Mouse (Mus musculus) liver, adult (tissue): ENCODE measurements at regions not wholly inside any gene's neighbourhood (a gene's known extent, or its start where the extent isn't known, plus 50 kb on each side); places are given as distances from the start of the nearest gene placed in this dataset.

ENCODE experiments used
- GATA4 ChIP-seq: IDR thresholded peaks from 2 replicates; pipeline ENCODE4 v1.6.1; 2014; ENCODE audit warnings: mild to moderate bottlenecking, low read length; ENCODE audit not compliant: insufficient replicate concordance

DNA sequence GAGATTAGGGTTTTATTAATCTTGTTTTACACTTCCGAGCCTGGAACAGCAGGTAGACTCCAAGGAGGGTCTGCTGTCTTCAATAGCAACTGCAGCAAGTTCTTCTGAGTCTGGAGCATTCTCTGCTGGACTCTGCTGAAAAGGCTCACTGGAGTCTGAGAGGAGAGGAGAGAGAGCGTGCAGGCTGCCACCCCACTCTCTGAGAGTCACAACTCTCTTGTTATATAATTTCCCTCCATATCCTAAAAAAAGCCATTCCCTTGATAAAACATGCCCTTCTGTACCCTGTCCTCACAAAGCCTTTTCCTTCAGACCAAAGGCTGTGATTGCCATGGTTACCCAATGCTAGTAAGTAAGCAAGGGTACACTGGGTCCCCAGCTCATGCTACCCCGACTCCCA, 249.4 kb upstream of the Nrp1 start:
- TF ChIP-seq GATA4, result no peak

DNA sequence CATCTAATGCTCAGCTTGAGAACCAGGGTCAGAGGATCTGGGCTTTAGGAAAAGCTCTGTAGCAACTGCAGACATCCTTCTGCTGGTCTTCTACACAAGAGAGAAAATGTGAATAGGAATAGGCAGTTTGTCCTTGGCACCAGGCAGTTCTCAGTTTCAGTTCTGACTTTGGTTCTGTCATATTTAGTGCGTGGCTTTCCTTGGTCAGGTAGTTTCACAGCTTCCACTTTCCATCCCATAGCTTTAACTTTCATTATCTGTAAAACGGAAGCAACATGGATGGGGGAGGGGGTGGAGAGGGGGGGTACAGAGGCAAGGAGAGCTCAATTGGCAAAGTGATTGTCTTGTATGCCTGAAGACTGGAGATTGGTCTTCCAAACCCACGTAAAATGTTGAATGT, 247.3 kb upstream of the Nrp1 start:
- TF ChIP-seq GATA4, result no peak

DNA sequence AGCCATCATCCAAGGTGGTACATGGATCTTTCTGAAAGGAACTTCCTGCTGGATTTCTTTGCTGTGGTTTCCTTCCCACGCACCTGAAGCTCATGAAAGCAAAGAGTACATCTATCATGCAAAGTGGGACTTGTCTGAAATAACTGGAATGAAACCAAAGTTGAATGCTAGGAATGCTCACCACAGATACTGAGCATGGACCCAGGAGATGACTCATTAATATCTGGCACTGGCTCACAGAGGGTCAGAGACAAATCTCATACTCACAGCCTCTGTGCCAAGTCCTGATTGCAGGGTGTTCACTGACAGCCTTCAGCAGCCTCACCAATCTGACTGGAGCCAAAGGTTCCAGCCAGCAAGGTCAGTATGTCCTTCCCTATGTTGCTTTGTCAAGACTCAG, 245.3 kb upstream of the Nrp1 start:
- no peak for TF ChIP-seq GATA4

DNA sequence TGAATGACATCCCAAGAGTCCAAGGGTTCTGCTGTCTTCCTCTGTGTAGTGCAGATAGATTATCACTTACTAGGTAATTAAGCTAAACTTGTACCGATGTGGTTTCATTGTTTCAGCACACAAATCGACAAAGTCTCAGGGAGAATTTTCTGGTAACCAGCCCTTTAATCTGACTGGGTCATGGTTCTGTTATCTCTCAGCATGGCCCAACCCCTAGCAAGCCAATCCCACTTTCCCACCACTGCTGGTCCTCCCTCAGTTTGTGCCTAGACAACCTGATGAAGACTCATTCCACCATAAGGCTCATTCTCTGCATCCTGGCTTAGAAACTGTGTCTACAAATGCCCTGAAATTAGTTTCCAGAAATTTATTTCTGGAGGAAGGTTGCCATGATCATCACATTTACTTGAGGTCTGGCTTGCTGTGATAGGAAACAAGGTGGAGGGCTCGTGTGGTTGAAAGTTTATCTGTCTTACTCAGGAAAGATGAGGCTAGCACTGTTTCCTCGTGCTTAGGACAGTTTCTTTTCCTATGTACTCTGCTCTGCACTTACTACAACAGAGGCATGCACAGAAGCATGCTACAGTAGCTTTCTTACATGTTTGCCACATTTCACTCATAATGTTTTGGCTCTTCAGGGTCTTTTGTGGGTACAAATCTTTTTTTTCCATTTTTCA, 217.0 kb upstream of the Nrp1 start:
- no peak for TF ChIP-seq GATA4

DNA sequence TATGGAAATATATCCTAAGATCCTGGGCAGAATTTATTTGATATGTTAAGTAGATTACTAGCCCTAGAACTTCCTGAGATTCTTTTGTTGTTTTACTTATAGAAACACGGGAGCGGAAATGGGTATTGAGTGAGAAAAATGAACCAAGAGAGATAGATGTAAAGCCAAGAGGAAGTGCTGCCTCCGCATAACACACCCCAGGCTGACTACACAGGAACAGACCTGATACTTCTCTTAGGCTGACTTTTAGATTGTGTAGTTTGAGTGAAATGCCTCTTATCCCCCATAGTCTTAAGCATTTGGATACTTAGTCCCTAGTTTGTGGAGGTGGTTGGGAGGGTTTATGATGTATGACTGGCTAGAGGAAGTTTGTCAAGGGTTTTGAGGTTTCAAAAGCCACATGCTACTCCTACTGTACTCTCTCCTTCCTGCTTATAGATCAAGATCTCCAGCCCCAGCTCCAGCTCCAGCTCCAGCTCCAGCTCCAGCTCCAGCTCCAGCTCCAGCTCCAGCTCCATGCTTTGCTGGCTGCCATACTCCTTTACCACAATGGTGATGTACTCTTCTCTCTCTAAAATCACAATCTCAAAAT, 210.0 kb upstream of the Nrp1 start:
- TF ChIP-seq GATA4, result no peak

DNA sequence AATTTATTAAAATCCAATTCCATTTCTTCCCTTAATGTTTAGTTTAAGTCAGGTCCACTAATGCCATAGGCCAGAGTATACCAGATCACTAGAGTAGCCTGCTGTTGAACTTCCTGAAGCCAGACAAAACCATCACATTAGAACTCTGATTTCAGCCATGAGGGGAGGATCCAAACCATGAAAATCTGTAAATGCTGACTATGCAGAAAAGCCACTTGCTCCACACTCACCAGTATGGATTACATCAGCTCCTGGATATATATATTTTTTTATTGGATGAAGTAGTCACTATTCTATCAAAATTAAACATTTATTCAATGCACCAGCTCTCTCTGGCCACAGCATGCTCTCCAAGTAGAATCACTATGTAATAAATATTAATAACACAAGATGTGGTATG, 202.8 kb upstream of the Nrp1 start:
- no peak for TF ChIP-seq GATA4

DNA sequence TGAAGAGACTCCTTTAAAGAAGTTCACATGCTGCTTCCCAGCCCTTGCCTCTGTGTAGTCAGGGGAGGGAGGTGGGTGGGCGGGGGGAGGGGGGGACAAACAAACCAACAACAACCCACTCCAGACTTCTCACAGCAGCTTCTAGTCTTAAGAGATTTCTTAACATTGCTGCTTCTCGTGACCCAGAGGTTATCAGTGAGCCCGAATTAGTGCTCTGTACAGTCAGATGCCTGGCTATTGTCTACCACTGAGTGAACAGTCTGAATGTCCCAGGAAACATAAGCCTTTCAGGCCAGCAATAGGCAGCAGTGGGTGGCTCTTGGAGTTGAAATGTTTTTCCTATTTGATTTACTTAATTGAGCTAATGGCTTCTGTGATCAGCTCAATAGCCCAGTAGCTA, 202.2 kb upstream of the Nrp1 start:
- no peak for TF ChIP-seq GATA4

DNA sequence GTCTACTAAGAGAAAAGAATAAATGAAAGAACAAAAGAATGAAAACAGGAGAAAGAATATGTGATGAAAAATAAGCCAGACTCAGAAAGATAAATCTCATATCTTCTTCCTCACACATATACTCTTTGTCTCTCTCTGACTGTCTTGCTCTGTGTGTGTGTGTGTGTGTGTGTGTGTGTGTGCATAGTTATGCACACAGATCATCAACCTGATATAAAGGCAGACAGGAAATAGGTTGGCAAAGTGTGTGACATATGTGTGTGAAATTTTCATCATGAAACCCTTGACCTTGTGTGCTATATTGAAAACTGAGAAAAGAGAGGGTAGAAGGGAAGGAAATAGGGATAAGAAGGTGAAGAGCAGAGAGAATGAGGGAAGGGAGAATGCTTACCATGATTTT, 195.5 kb upstream of the Nrp1 start:
- TF ChIP-seq GATA4, result no peak

DNA sequence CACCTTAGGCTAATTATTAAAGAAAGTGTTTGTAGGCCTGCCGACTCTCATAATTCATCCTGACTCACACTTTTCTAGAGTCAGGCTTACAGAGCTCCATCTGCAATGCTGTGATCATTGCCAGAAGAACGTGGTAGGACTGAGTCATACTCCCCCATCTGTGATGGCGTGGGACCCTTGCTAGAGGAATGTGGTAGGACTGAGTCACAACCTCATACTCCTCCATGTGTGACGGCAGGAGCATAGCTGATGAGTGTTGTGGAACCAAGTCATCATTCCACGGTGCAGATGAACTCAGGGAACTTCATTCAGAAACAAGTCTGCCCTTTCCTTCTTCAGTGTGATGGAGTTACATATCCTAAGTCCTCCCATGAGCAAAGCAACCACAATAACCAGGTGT, 193.4 kb upstream of the Nrp1 start:
- no peak for TF ChIP-seq GATA4

DNA sequence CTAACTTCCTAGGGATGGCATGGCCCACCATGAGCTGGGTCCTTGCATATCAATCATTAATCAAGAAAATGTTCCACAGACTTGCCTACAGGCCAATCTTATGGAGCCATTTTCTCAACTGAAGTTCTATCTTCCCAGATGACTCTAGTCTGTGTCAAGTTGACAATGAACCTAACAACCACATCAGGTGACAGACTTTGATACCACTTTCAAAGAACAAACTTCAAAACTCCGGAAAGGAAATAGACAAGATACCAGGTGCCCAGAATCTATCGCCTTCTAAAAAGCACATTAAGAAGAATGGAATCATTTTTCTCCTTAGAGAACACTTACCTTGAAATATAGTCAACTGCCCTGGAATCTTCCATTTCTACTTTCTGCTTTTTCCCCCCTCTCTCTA, 192.8 kb upstream of the Nrp1 start:
- no peak for TF ChIP-seq GATA4

DNA sequence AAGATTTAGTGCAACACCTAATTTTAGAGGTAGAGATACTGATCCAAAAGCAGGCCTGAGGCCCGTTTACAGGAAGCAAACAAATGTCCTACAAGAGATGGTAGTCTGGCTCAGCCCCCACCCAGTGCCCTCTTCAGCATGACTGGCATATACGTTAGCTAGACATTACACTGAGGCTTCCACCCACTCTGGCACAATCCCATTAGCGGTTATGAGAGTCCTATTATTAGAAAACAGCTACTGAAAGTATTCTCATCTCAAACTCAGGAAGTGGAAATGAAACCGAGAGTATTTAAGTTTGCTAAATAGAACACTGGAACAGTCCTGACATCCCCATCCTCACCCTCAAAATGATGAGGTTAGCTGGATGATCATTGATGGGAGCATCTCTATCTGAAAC, 192.3 kb upstream of the Nrp1 start:
- TF ChIP-seq GATA4, result no peak

DNA sequence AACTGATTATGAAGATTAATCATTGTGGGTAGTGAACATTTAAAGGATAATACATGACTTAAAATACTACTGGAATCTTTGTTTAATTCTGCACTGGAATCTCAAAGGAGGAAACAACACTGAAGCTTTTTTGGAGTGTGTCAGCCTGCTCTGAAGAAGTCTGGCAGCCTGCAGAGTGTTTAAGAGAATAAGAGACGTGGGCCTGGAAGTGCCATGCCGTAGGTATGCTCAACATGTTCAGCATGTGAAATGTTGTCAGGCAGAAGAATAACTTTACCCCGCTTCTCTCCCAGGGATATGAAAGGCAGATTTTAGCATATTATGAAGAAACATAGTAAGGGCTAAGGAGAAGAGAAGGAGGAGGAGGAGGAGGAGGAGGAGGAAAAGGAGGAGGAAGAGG, 189.6 kb upstream of the Nrp1 start:
- TF ChIP-seq GATA4, result no peak

DNA sequence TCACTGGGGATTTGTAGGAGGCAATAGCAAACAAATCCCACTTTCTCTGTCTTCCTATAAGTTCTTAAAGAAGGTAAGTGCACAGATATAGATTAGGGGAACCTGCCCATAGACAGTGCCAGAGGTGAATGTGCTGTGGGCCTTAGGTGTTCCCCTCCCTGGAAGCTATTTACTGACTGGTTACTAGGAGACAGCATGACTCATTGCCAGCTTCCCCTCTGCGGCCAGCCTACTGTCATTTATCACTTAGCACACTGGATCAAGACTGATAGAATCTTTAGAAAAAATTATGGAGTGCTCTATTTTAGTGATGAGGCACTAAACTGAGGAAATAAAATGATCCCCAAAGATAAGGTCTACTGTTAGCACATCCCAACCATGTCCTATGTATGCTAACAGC, 187.3 kb upstream of the Nrp1 start:
- TF ChIP-seq GATA4, result no peak

DNA sequence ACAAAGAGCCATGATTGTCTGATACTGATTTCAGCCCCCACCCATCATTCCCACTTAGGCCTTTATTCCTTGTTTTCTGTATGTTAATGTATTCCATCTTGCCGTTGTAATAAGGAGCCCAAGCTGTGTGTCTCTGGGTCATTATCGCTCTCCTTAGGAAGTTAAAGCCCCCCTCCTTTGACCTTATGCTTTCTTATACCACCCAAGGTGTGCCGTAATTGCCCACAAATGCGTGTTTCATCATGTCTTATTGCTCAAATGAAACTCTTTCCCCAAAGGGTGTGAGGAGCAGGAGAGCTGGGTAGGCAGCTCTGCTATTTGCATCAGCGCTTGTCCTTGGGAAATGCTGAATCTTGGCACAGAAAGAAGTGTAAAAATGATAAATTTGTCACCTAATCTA, 178.2 kb upstream of the Nrp1 start:
- TF ChIP-seq GATA4, result no peak

DNA sequence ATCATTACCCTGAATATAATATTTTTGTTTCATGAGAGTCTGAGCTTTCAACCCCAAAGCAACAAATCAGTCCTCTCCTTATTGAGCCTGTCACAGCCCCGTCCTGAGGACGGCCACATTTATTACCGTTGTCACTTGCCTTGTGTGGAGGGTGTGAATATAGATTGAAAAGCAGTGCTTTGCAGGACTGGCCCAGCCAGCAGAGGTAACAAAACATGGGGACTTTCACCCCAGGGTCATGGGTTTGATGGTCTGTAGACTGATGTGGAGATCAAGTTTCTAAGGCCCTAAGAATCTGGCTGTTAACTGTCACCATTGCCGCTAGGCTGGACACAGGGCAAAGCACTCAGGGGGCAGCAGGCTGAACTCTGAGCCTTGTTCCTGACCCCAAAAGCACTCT, 175.3 kb upstream of the Nrp1 start:
- no peak for TF ChIP-seq GATA4

DNA sequence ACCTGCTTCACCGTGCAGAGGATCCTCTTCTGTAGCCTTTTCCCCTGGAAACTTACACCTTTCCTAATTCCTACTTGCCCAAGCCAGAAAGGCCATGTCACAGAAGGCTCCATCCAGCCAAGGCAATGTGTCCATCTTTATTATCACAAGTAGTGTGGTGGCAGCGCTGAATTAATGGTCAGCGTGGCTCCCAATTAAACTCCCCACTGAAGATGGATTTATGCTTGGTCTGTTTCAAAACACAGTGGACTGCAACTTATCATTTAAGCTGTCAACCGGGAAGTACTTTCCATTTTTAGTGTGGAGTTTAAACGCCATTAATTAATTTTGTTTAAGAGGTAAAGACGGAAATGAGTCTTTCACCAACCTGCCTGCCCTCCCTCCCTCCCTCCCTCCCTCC, 170.1 kb upstream of the Nrp1 start:
- TF ChIP-seq GATA4, result no peak

DNA sequence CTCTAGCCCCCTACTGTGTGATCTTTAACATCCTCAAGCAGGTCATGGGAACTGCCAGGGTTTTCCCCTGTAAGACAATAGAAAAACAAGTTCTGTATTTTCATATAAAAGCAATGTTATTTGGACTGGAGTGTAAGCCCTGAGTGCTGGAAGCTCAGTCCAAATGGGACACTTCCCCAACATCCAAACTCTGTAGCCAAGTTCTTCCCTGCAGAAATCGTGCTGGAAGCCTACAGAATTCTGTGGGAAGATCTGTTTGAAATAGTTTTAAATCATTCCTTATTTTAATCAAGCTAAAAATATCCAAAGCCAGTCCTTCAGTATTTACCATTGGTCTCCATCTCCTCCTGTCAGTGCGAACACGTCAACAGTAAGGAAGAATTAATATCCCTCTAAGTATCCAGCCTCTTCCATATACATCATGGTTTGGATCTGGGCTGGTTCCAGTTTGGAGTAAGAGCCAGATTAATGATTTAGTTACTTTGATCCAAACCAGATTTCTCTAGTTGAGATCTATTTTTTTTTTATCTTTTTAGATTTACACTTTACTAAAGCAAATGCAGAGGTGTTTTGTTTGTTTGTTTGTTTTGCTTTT, 165.0 kb upstream of the Nrp1 start:
- no peak for TF ChIP-seq GATA4
